Mouse (Mus musculus): ENCODE data around the gene Apobr.

DNA sequence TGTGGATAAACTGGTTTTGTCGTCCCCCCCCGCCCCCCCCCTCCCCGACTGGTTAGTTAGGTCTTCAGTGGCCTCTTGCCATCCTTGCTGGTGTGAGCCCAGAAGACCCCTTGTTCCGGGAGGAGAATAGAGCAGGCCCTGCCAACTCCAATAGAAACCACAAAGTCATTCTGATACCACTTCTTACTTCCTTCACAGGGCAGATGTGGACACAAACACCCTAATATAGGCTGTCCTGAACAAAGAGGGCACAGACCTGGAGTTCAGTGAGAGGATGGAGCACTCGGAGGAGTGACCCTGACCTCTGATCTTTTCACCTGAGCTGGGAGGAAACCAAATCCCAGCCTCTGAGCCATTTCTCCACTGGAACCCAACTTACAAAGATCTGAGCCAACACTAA, 17.2 kb downstream of the Apobr start:
- TF ChIP-seq POLR2A (IDR thresholded peaks at IDR 0.05; ENCODE audit: low read depth, low read length) = no peak
- no peak for TF ChIP-seq CTCF (IDR thresholded peaks at IDR 0.05; ENCODE audit: extremely low read depth, insufficient read length, insufficient replicate concordance, low read depth, low read length)
